Mouse (Mus musculus): ENCODE data around the gene Foxr2.

Gene Foxr2

GRCm38 (mm10) chrX:153118486-153118885 is at the start of gene Foxr2:
Gene Foxr2, plus strand, starts transcription at chrX:153118786.
- no peak for DNase-seq (ENCODE audit: extremely low spot score, low spot score)

DNA sequence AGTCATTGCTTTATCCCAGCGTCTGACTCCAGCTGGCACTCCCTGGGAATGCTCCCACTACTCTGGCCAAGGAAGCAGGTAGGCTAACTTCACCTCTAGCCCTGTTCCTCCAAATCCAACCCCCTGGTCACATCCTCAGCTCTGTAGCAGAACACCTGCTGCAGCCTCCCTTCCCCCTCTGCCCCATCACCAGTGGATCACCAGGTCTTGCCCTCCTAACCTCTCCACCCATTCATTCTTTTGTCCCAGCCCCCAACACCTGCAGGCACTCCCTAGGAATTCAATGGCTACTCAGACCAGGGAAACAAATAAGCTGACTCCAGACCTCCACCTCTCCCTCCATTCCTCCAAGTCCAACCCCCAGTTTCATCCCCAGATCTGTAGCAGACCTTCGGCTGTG is 427 bp downstream of the Foxr2 start:
- DNase-seq (ENCODE audit: extremely low spot score, low spot score), result no peak

DNA sequence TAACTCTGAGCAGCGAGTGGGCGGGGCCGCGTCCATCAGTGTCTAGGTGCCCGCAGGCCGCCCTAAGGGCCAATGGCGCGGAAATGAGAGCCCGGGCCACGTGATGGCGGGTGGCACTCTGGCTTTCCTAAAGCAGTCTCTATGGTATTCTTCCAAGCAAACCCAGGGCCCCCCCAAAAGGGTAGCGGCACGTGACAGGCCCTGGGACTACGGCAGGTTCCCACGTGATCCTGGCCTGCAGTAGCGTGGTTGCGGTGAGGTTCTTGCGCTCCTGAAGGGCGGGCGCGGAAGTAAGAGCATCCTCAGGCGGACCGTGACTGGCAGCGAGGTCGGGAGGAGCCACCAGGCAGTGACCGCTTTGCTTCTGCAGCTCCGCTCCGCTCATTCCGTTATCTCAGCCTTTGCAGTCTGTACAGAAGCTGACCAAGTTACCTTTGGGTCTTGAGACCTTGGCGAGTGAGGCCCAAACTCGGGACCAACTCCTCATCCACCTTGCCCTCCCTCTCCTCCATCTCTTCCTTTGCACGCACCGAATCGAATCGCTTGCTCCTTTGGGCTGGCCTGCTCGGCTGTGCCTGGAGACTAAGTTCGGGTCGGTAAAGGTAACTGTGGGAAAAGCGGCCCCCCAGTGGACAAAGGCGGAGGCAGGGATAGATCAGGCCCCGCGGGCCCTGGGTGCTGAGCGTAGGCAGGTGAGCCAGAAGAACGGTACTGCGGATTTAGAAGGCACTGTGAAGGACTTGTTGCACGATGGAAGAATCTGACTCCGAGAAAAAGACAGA is 21.3 kb downstream of the Foxr2 start, which contains the start of gene Rragb:
Gene Rragb (plus strand): TSS at position 248 of the 782 bp plus-strand sequence.
- peak; percentile 70 for DNase-seq (ENCODE audit: extremely low spot score, low spot score)

- no peak for DNase-seq (ENCODE audit: extremely low spot score, low spot score)
Observed at GRCm38 (mm10) chrX:153142656-153143055, 24.1 kb downstream of the Foxr2 start.

DNA sequence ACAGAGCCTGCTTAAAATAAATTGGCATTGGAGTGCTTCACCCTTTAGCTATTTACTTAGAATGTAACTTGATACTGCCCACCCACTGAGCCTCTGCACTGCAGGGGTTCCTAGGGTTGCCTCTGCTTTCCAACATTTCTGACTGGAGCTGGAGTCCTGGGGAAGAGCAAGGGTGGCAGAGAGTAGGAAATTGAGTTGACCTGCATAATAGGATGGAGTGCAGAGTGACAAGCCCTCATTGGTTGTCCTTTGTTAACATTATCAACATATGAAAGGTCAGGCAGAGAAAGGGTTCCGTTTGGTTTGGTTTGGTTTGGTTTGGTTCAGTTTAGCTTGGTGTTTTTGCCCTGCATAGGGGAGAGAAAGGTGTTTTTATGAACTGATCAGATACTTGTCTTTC is 33.2 kb downstream of the Foxr2 start:
- DNase-seq (ENCODE audit: extremely low spot score, low spot score), result no peak

DNA sequence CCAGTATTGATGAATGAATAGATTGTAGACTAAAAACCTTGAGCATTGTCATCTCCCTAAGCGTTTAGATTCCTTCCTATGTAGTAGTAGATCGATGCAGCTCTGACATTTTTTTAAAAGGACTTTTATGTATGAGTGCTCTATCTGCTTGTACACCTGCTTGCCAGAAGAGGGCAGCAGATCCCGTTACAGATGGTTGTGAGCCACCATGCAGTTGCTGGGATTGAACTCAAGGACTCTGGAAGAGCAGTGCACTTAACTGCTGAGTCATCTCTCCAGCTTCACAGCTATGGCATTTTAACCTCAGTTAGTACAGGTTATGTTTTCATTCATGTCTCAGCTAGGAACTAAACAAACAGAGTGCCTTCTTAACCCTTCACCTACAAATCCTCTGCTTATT is 36.7 kb downstream of the Foxr2 start:
- no peak for DNase-seq (ENCODE audit: extremely low spot score, low spot score)

GRCm38 (mm10) chrX:153174786-153175185 is 56.2 kb downstream of the Foxr2 start:
- DNase-seq (ENCODE audit: extremely low spot score, low spot score), result no peak

DNA sequence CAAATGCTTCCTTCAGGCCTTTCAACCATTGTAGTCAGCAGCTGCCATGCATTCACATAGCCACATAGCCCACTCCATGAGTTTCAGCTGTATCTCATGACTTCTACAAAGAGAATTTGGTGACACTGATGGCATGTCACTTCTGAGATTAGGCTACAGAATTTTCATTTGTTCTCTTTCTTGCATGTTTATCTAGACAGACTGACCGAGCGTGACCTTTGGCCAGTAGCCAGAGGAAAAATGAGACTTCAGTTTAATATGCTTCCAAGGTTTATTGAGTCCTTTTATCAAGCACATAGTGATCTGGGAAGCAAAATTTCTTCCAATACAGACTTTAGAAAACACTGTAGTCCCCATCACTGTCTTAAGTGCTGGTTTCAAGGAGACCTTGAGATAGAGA is 63.6 kb downstream of the Foxr2 start:
- DNase-seq (ENCODE audit: extremely low spot score, low spot score), result no peak
